Mouse (Mus musculus) embryonic facial prominence, embryonic 13.5 days (tissue): Measurements from ENCODE around the gene Efcab3. TPM values are rescaled to one million over a fixed set of nuclear protein-coding genes. Genes with fewer than 3 reads are reported as not detected.
"Not testable (repeated sequence)": the region's sequence is repeated elsewhere in the genome, so short reads cannot be mapped to it uniquely, and the experiment has no call there.

Experiments used
- ATAC-seq: fragments of 200-750 bp; cut with Nextera tagmentation; 2 replicates; pipeline ENCODE4 v1.8.0; 2017; ENCODE audit warnings: low read depth; ENCODE audit not compliant: insufficient number of reproducible peaks, insufficient read depth, low FRiP score, low TSS enrichment
- H3K27ac ChIP-seq: fragments of 300-500 bp; sonication (generic); 2 replicates; pipeline ENCODE4 v1.5.1; 2015; ENCODE audit warnings: moderate library complexity, mild to moderate bottlenecking, inconsistent platforms
- H3K27me3 ChIP-seq: fragments of 300-500 bp; sonication (generic); 2 replicates; pipeline ENCODE4 v1.6.1; 2015; ENCODE audit warnings: mild to moderate bottlenecking, inconsistent platforms
- H3K36me3 ChIP-seq: fragments of 300-500 bp; sonication (generic); 2 replicates; pipeline ENCODE4 v1.6.1; 2015; ENCODE audit warnings: mild to moderate bottlenecking, inconsistent platforms
- H3K4me1 ChIP-seq: fragments of 300-500 bp; sonication (generic); 2 replicates; pipeline ENCODE4 v1.6.1; 2015; ENCODE audit warnings: inconsistent platforms
- H3K4me2 ChIP-seq: fragments of 300-500 bp; sonication (generic); 2 replicates; pipeline ENCODE4 v1.6.1; 2015; ENCODE audit warnings: moderate library complexity, mild to moderate bottlenecking, inconsistent platforms
- H3K4me3 ChIP-seq: fragments of 300-500 bp; sonication (generic); 2 replicates; pipeline ENCODE4 v1.5.1; 2015; ENCODE audit warnings: mild to moderate bottlenecking, inconsistent platforms
- H3K9ac ChIP-seq: fragments of 300-500 bp; sonication (generic); 2 replicates; pipeline ENCODE4 v1.6.1; 2015; ENCODE audit warnings: mild to moderate bottlenecking, inconsistent platforms
- H3K9me3 ChIP-seq: fragments of 300-500 bp; sonication (generic); 2 replicates; pipeline ENCODE4 v1.6.1; 2016; ENCODE audit warnings: inconsistent platforms
- WGBS: fragments of 180-500 bp; shearing (Covaris S2); methylation state at CpG from one replicate; pipeline ENCODE4 v1.1.7; 2015; ENCODE audit warnings: mixed read lengths; 5-methylcytosine and 5-hydroxymethylcytosine counted together
- polyA plus RNA-seq: library from polyadenylated mRNA; unstranded; fragments of >200 nt; fragmentation: Nextera tagmentation; extraction: Ambion mirVana; gene quantifications from 2 replicates; pipeline ENCODE4 v1.2.1, GENCODE M21; 2015

Efcab3 gene
- not detected in 2 replicates for polyA plus RNA-seq

DNA sequence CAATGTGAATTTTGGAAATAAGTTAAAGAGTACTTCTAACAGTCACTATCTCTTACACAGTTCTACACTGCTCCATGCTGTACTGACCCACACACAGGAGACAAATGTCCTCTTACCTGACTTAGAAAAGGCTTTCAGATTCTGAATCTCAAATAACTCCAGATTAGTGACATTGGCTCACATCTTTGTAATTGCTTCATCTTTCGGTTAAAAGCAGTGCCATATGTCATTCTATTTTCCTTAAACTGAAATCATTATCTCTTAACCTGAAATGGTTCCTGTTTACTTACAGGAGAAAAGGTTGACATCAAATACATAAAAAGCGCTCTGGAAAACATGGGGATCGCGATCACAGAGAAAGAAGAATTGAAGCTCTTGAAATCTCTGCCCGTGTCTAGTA lies at the start of gene Efcab3:
Gene Efcab3, plus strand, starts transcription at position 301 of the 400 bp plus-strand sequence.
- Histone ChIP-seq H3K27ac (no peak within 1 kb of the TSS), H3K9me3 (0 out of 2 replicates have a peak, but pooled peaks cover 4% of the 10 kb centered on the region), H3K27me3 (no peaks in the 10 kb centered on the region), H3K4me2 (no peak within 1 kb of the TSS), H3K36me3 (no peaks in the 10 kb centered on the region), H3K4me3 (no peak within 1 kb of the TSS), H3K4me1 (no peaks in the 10 kb centered on the region), H3K9ac (no peak within 1 kb of the TSS)
- no peak for ATAC-seq
- WGBS = 87% methylated on average over 5 of the region's 5 CpGs

- Histone ChIP-seq H3K9me3 (no peaks in the 10 kb centered on the region), H3K4me2 (no peak overlapping the region), H3K4me1 (no peaks in the 10 kb centered on the region), H3K9ac (no peak overlapping the region), H3K27me3 (no peaks in the 10 kb centered on the region), H3K4me3 (no peak overlapping the region), H3K27ac (no peak overlapping the region), H3K36me3 (no peaks in the 10 kb centered on the region)
- ATAC-seq = no peak
- WGBS = 75% methylated on average over 7 of the region's 7 CpGs
Observed at GRCm38 (mm10) chr11:105021071-105021470, 42.3 kb upstream of the Efcab3 start.

DNA sequence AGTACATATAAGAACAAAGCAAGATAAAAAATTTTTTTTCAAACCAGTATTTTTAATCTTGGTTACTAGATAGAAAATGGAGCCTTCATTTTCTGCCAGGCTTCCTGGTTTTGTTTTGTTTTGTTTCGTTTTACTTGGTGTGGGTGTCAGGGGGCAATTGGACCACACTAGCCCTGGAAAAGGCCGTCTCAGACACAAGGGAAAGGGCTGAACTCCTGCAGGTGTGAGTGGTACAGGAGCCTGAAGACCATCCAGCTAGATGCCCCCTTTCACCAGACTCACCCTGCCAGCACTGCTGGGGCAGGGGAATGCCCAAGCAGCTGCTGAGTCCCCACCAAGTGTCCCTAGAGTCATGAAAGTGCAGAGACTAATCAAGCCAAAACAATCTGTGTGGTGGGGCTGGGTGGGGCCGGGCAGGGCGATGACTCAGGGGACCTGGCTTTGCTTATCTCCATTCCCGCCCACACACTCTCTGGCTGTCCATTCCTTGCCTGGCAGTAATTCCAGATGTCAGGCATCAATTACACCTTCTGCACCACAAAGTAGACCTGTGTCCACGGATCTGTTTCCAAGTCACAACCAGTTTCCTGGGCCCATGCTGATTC lies 34.5 kb upstream of the Efcab3 start:
- H3K4me1 ChIP-seq = no peaks in the 10 kb centered on the region
- ATAC-seq = no peak
- H3K9me3 ChIP-seq = no peaks in the 10 kb centered on the region
- H3K36me3 ChIP-seq = no peaks in the 10 kb centered on the region
- no peaks in the 10 kb centered on the region for H3K27me3 ChIP-seq
- no peak overlapping the region for H3K4me3 ChIP-seq
- H3K9ac ChIP-seq = no peak overlapping the region
- H3K4me2 ChIP-seq = no peak overlapping the region
- H3K27ac ChIP-seq = no peak overlapping the region
- 39% methylated on average over 6 of the region's 6 CpGs for WGBS

DNA sequence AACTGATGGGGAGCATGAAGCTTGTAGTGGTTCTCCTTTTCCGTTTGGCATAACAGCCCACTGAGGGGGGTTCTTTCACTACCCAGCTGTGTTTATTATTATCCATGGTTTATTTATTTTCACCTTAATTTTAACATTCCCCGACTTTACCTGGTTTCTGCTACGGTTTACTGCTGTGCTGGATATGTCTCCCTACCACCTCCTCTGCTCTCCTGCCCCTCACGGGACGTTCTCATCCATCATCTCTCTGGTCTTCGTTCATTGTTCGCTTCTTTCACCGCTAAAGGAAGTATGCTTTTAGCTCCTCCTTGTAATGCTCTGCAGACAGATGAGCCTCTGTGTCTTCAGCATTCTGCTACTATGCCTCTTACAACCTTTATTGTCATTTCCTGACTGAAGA lies 33.9 kb upstream of the Efcab3 start:
- Histone ChIP-seq H3K27me3 (no peaks in the 10 kb centered on the region), H3K9ac (no peak overlapping the region), H3K36me3 (no peaks in the 10 kb centered on the region), H3K4me3 (no peak overlapping the region), H3K4me1 (no peaks in the 10 kb centered on the region), H3K4me2 (no peak overlapping the region), H3K9me3 (no peaks in the 10 kb centered on the region), H3K27ac (no peak overlapping the region)
- ATAC-seq = no peak
- WGBS = 79% methylated on average over 8 of the region's 8 CpGs

GRCm38 (mm10) chr11:105030229-105030628 lies 33.2 kb upstream of the Efcab3 start:
- Histone ChIP-seq H3K4me1 (no peaks in the 10 kb centered on the region), H3K27ac (no peak overlapping the region), H3K36me3 (no peaks in the 10 kb centered on the region), H3K9me3 (no peaks in the 10 kb centered on the region), H3K4me3 (no peak overlapping the region), H3K9ac (no peak overlapping the region), H3K27me3 (no peaks in the 10 kb centered on the region), H3K4me2 (no peak overlapping the region)
- 89% methylated on average over 6 of the region's 6 CpGs for WGBS
- no peak for ATAC-seq

DNA sequence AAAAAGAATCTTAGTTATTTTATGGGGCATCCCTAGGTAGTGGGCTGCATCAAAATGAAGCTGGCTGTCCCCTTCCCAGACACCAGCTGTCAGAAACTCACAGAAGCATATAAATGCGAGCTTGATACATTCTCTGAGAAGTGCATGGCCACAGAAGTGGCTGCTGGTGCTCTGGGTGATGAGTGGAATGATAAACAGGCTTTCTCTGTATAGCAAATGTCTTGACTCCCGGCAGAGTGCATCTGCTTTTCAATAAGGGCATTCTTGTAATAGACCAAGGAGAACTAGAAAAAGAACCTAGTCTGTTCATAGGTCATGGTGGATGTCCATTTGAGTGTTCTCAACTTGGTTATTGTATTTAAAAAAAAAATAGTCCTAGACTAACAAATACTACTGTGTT lies 32.3 kb upstream of the Efcab3 start:
- no peak for ATAC-seq
- Histone ChIP-seq H3K27me3 (no peaks in the 10 kb centered on the region), H3K4me3 (no peak overlapping the region), H3K9ac (no peak overlapping the region), H3K36me3 (no peaks in the 10 kb centered on the region), H3K27ac (no peak overlapping the region), H3K4me2 (no peak overlapping the region), H3K4me1 (no peaks in the 10 kb centered on the region), H3K9me3 (no peaks in the 10 kb centered on the region)
- 64% methylated on average over 2 of the region's 2 CpGs for WGBS

GRCm38 (mm10) chr11:105035081-105035480 lies 28.3 kb upstream of the Efcab3 start:
- H3K9ac ChIP-seq = no peak overlapping the region
- H3K4me3 ChIP-seq = no peak overlapping the region
- no peaks in the 10 kb centered on the region for H3K27me3 ChIP-seq
- H3K27ac ChIP-seq = no peak overlapping the region
- H3K9me3 ChIP-seq = no peaks in the 10 kb centered on the region
- no peaks in the 10 kb centered on the region for H3K36me3 ChIP-seq
- ATAC-seq = no peak
- H3K4me1 ChIP-seq = no peaks in the 10 kb centered on the region
- 75% methylated on average over 1 of the region's 1 CpGs for WGBS
- no peak overlapping the region for H3K4me2 ChIP-seq

DNA sequence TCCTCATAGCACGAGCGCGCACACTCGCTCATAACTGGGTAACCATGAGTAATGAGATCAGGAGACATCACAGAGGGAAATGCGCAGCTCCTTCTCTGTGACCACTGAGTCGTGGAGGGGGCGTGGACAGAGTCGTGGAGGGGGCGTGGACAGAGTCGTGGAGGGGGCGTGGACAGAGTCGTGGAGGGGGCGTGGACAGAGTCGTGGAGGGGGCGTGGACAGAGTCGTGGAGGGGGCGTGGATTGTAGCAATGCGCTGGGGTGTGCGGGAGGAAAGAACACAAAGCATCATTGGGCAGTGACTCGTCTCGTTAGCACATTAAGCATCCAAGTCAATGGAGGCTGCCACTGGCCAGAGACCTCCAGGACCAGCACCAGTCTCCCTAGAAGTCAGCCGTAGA lies 49.1 kb downstream of the Efcab3 start:
- H3K4me2 ChIP-seq, H3K27ac ChIP-seq, H3K9ac ChIP-seq, ATAC-seq, H3K27me3 ChIP-seq, H3K4me3 ChIP-seq, H3K9me3 ChIP-seq, H3K36me3 ChIP-seq, H3K4me1 ChIP-seq: not testable (repeated sequence)
- 81% methylated on average over 22 of the region's 22 CpGs for WGBS

- WGBS = 90% methylated on average over 7 of the region's 7 CpGs
- no peak overlapping the region for H3K4me3 ChIP-seq
- no peak for ATAC-seq
- H3K36me3 ChIP-seq = no peaks in the 10 kb centered on the region
- H3K4me1 ChIP-seq = no peaks in the 10 kb centered on the region
- H3K9ac ChIP-seq = no peak overlapping the region
- H3K9me3 ChIP-seq = no peaks in the 10 kb centered on the region
- no peak overlapping the region for H3K4me2 ChIP-seq
- no peaks in the 10 kb centered on the region for H3K27me3 ChIP-seq
- H3K27ac ChIP-seq = no peak overlapping the region
Observed at GRCm38 (mm10) chr11:105117814-105118213, 54.4 kb downstream of the Efcab3 start.

GRCm38 (mm10) chr11:105120551-105121061 lies 57.2 kb downstream of the Efcab3 start:
- no peak for ATAC-seq
- 24% methylated on average over 4 of the region's 4 CpGs for WGBS

GRCm38 (mm10) chr11:105121792-105122191 lies 58.4 kb downstream of the Efcab3 start:
- H3K27ac ChIP-seq, H3K9ac ChIP-seq, H3K27me3 ChIP-seq, H3K4me3 ChIP-seq, H3K4me1 ChIP-seq, H3K36me3 ChIP-seq, H3K4me2 ChIP-seq, H3K9me3 ChIP-seq, ATAC-seq: not testable (repeated sequence)
- WGBS = 66% methylated on average over 5 of the region's 5 CpGs

More at GRCm38 (mm10) chr11:105120551-105121061, 57.2 kb downstream of the Efcab3 start:
- Histone ChIP-seq H3K4me1 (no peaks in the 10 kb centered on the region), H3K27ac (no peak overlapping the region), H3K4me3 (no peak overlapping the region), H3K4me2 (no peak overlapping the region), H3K27me3 (no peaks in the 10 kb centered on the region), H3K36me3 (no peaks in the 10 kb centered on the region), H3K9me3 (no peaks in the 10 kb centered on the region), H3K9ac (no peak overlapping the region)

DNA sequence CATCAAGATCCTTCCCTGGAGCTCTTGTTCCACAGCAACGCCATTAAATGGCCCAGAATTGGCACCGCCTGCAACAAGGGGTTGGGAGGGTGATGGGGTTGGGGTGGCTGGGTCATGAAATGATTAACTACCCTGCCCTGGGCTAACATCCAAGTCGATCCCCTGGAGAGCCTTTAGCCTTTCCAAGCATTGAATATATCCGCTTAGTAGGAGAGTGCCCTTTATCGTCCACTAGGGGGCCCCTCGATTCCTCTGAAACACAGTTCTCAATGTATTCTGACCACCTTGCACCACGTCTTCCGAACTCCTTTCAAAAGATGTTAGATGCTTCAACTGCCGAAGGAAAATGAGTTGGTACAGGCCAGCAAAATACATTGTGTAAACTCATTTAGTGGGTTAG lies 60.6 kb downstream of the Efcab3 start:
- Histone ChIP-seq H3K27me3 (no peaks in the 10 kb centered on the region), H3K4me3 (no peak overlapping the region), H3K36me3 (0 out of 2 replicates have a peak, but pooled peaks cover 3% of the 10 kb centered on the region), H3K4me1 (peaks cover 10% of the 10 kb centered on the region), H3K9ac (no peak overlapping the region), H3K9me3 (no peaks in the 10 kb centered on the region), H3K4me2 (no peak overlapping the region), H3K27ac (no peak overlapping the region)
- 5% methylated on average over 9 of the region's 9 CpGs for WGBS
- ATAC-seq = no peak
